Mouse (Mus musculus): Measurements from ENCODE around the gene Hcn1. TPM values are rescaled to one million over a fixed set of nuclear protein-coding genes. Genes with fewer than 3 reads are reported as not detected.
"Not testable (repeated sequence)": the region's sequence is repeated elsewhere in the genome, so short reads cannot be mapped to it uniquely, and the experiment has no call there.

Gene Hcn1
- total and polyA plus RNA-seq, 3 experiments, result not detected

DNA sequence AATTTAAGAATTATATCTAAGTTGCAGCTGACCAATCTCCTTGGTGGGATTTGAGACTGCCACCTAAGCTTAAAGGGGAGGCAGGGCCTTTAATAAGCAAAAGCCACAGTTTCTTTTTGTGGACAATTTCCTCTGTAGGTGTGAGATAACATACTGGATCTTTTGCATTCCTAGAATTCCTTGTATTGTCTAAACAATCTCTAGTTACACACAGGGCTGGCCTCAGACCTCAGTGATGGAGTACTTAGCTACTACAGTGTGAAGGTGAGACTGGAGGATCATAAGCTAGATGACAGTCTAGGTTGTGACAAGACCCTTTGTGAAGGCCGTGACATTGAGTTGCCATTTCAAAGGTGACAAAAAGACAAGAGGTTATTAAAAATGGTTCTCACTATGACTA lies 419.1 kb downstream of the Hcn1 start:
- Histone ChIP-seq H3K36me3 (ENCODE audit: control insufficient read depth in 1 of 2, insufficient read depth in 2 of 2, low read length in 2 of 2) (no peaks in the 10 kb centered on the region), H3K79me2 (ENCODE audit: control insufficient read depth, insufficient read depth, low read length, poor library complexity) (no peaks in the 10 kb centered on the region), H3K27ac (ENCODE audit: control insufficient read depth, low read depth, low read length) (no peak overlapping the region), H3K9me3 (replicated peaks; ENCODE audit: insufficient read depth, low read length) (no peaks in the 10 kb centered on the region), H3K27me3 (ENCODE audit: control insufficient read depth in 1 of 2, insufficient read depth in 2 of 2, low read length in 2 of 2) (no peaks in the 10 kb centered on the region), H3K4me3 (ENCODE audit: control insufficient read depth in 1 of 2, insufficient read depth in 1 of 2, low read depth in 2 of 2, low read length in 2 of 2) (no peak overlapping the region), H3K4me1 (ENCODE audit: control insufficient read depth in 1 of 2, insufficient read depth in 2 of 2, low read length in 2 of 2) (no peaks in the 10 kb centered on the region), H3K9ac (ENCODE audit: control insufficient read depth, low read depth, low read length, poor library complexity, severe bottlenecking) (no peak overlapping the region)
- DNase-seq (ENCODE audit: low read depth, low spot score), result no peak
- no peak for TF ChIP-seq HCFC1 (IDR thresholded peaks at IDR 0.05; ENCODE audit: low read depth, low read length)
- TF ChIP-seq ZKSCAN1 (IDR thresholded peaks at IDR 0.05; ENCODE audit: low read depth, low read length), result no peak
- no peak for TF ChIP-seq JUND (IDR thresholded peaks at IDR 0.05; ENCODE audit: low read depth, low read length)
- TF ChIP-seq MAX (IDR thresholded peaks at IDR 0.05; ENCODE audit: low read length), result no peak
- TF ChIP-seq MAZ (IDR thresholded peaks at IDR 0.05; ENCODE audit: low read depth, low read length), result no peak
- TF ChIP-seq POLR2AphosphoS2 (IDR thresholded peaks at IDR 0.05; ENCODE audit: low read length), result no peak
- TF ChIP-seq MYC (IDR thresholded peaks at IDR 0.05; ENCODE audit: low read depth, low read length), result no peak
- TF ChIP-seq ZNF384 (IDR thresholded peaks at IDR 0.05; ENCODE audit: low read depth, low read length), result no peak
- no peak for TF ChIP-seq GABPA (IDR thresholded peaks at IDR 0.05; ENCODE audit: low read depth, low read length)
- no peak for TF ChIP-seq KAT2A (conservative IDR thresholded peaks at IDR 0.05; ENCODE audit: low read depth, low read length)
- TF ChIP-seq EP300 (IDR thresholded peaks at IDR 0.05; ENCODE audit: low read depth in 1 of 2, low read length in 2 of 2), result no peak
- TF ChIP-seq ELF1 (IDR thresholded peaks at IDR 0.05; ENCODE audit: low read depth, low read length), result no peak
- no peak for TF ChIP-seq USF1 (IDR thresholded peaks at IDR 0.05; ENCODE audit: low read depth, low read length)
- no peak for TF ChIP-seq E2F4 (IDR thresholded peaks at IDR 0.05; ENCODE audit: borderline replicate concordance, low read depth, low read length)
- TF ChIP-seq RAD21 (IDR thresholded peaks at IDR 0.05; ENCODE audit: low read depth, low read length), result no peak
- TF ChIP-seq MAFK (IDR thresholded peaks at IDR 0.05; ENCODE audit: borderline replicate concordance, low read depth, low read length), result no peak
- TF ChIP-seq TBP (IDR thresholded peaks at IDR 0.05; ENCODE audit: low read depth, low read length), result no peak
- no peak for TF ChIP-seq ETS1 (IDR thresholded peaks at IDR 0.05; ENCODE audit: low read depth, low read length)
- no peak for TF ChIP-seq RCOR1 (IDR thresholded peaks at IDR 0.05; ENCODE audit: low read depth, low read length)

DNA sequence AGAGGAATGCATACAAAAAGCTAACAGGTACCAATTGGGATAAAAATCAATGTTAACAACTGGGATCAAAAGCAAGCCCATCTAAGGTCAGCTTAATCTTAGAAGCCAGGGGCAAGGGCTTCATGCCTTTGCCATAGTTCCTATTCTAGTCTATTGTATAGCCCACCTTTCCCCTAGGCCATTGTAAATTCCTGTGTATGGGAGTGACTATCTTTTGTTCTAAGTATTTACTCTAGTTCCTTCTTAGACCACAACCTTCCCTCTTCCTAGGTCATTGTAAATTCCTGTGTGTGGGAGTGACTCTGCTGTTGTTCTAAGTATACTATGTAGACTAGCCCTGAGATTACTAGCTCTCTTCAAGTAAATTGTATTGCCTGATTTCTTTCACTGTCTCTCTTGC lies 420.8 kb downstream of the Hcn1 start:
- not testable (repeated sequence) for H3K79me2 ChIP-seq (ENCODE audit: control insufficient read depth, insufficient read depth, low read length, poor library complexity); H3K9me3 ChIP-seq (replicated peaks; ENCODE audit: insufficient read depth, low read length); H3K9ac ChIP-seq (ENCODE audit: control insufficient read depth, low read depth, low read length, poor library complexity, severe bottlenecking); H3K36me3 ChIP-seq (ENCODE audit: control insufficient read depth in 1 of 2, insufficient read depth in 2 of 2, low read length in 2 of 2); H3K27me3 ChIP-seq (ENCODE audit: control insufficient read depth in 1 of 2, insufficient read depth in 2 of 2, low read length in 2 of 2); H3K4me1 ChIP-seq (ENCODE audit: control insufficient read depth in 1 of 2, insufficient read depth in 2 of 2, low read length in 2 of 2); DNase-seq (ENCODE audit: low read depth, low spot score); H3K4me3 ChIP-seq (ENCODE audit: control insufficient read depth in 1 of 2, insufficient read depth in 1 of 2, low read depth in 2 of 2, low read length in 2 of 2); H3K27ac ChIP-seq (ENCODE audit: control insufficient read depth, low read depth, low read length)
